28 mouse cellular contexts compared by ENCODE assay signal in genomic region chr3:110865989-110866388, GRCm38 (mm10).
DNase-seq lines count a peak whose midpoint lies in the region; ATAC-seq and TF ChIP-seq lines count a peak whose summit lies in the region.
"Had no signal": no experiment of that assay in that cellular context is flagged by ENCODE, and none has a peak within 500 bp of the region (broad histone marks: within the 10 kb centered on the region; RNA-seq: fewer than 3 reads in every experiment).

No protein-coding gene starts in this region.

- no peak overlapping the region for H3K4me3 ChIP-seq in embryonic facial prominence, embryonic 14.5 days (ENCODE audit: low read depth, low read length)
- no peak overlapping the region for H3K4me3 ChIP-seq in embryonic facial prominence, embryonic 10.5 days
- H3K4me3 ChIP-seq in intestine, postnatal 0 days (ENCODE audit: low read depth, low read length): no peak overlapping the region
- no peak overlapping the region for H3K4me3 ChIP-seq in intestine, embryonic 16.5 days (ENCODE audit: low read length)
- no peak overlapping the region for H3K4me3 ChIP-seq in midbrain, embryonic 14.5 days (replicated peaks; ENCODE audit: low read depth, low read length)
- H3K4me3 ChIP-seq in midbrain, embryonic 10.5 days: no peak overlapping the region
- H3K4me3 ChIP-seq: embryonic facial prominence, embryonic 13.5 days; forebrain, embryonic 15.5 days; hindbrain, embryonic 15.5 days; intestine, embryonic 15.5 days; limb, embryonic 12.5 days; midbrain, embryonic 12.5 days; neural tube, embryonic 12.5 days had no signal

- no peak overlapping the region for H3K9ac ChIP-seq in embryonic facial prominence, embryonic 14.5 days (ENCODE audit: low read depth, low read length)
- H3K9ac ChIP-seq in intestine, postnatal 0 days (ENCODE audit: low read depth, low read length): no peak overlapping the region
- H3K9ac ChIP-seq in intestine, embryonic 16.5 days (ENCODE audit: low read depth, low read length): no peak overlapping the region
- no peak overlapping the region for H3K9ac ChIP-seq in midbrain, embryonic 14.5 days (replicated peaks; ENCODE audit: low read length)
- H3K9ac ChIP-seq: embryonic facial prominence, embryonic 13.5 days; forebrain, embryonic 15.5 days; hindbrain, embryonic 15.5 days; intestine, embryonic 15.5 days; limb, embryonic 12.5 days; liver, postnatal 0 days; midbrain, embryonic 12.5 days; neural tube, embryonic 12.5 days had no signal

- no peaks in the 10 kb centered on the region for H3K27me3 ChIP-seq in embryonic facial prominence, embryonic 14.5 days (replicated peaks; ENCODE audit: control insufficient read depth, insufficient read depth, low read length)
- H3K27me3 ChIP-seq in embryonic facial prominence, embryonic 10.5 days (replicated peaks; ENCODE audit: low read depth, poor library complexity, severe bottlenecking): no peaks in the 10 kb centered on the region
- no peaks in the 10 kb centered on the region for H3K27me3 ChIP-seq in intestine, postnatal 0 days (replicated peaks; ENCODE audit: control insufficient read depth, insufficient read depth, low read length)
- H3K27me3 ChIP-seq in intestine, embryonic 16.5 days (replicated peaks; ENCODE audit: control insufficient read depth, insufficient read depth, low read length): no peaks in the 10 kb centered on the region
- H3K27me3 ChIP-seq in midbrain, embryonic 14.5 days (ENCODE audit: control insufficient read depth, insufficient read depth, low read length): no peaks in the 10 kb centered on the region
- no peaks in the 10 kb centered on the region for H3K27me3 ChIP-seq in midbrain, embryonic 10.5 days (ENCODE audit: low read depth, poor library complexity, severe bottlenecking)
- H3K27me3 ChIP-seq: CH12.LX; embryonic facial prominence, embryonic 13.5 days; forebrain, embryonic 15.5 days; hindbrain, embryonic 15.5 days; intestine, embryonic 15.5 days; limb, embryonic 12.5 days; midbrain, embryonic 12.5 days; neural tube, embryonic 12.5 days had no signal

- no peak for ATAC-seq in embryonic facial prominence, embryonic 14.5 days (ENCODE audit: low read depth)
- ATAC-seq in intestine, postnatal 0 days: no peak
- no peak for ATAC-seq in intestine, embryonic 16.5 days
- ATAC-seq in midbrain, embryonic 14.5 days (ENCODE audit: low FRiP score, low TSS enrichment): no peak
- ATAC-seq: forebrain, embryonic 15.5 days; intestine, embryonic 15.5 days; liver, postnatal 0 days; Patski had no signal

- H3K36me3 ChIP-seq in embryonic facial prominence, embryonic 14.5 days (ENCODE audit: control insufficient read depth, insufficient read depth, low read length): no peaks in the 10 kb centered on the region
- H3K36me3 ChIP-seq in embryonic facial prominence, embryonic 10.5 days (replicated peaks): no peaks in the 10 kb centered on the region
- H3K36me3 ChIP-seq in intestine, postnatal 0 days (ENCODE audit: control insufficient read depth, insufficient read depth): no peaks in the 10 kb centered on the region
- no peaks in the 10 kb centered on the region for H3K36me3 ChIP-seq in intestine, embryonic 16.5 days (ENCODE audit: control insufficient read depth, insufficient read depth, low read length)
- no peaks in the 10 kb centered on the region for H3K36me3 ChIP-seq in midbrain, embryonic 14.5 days (ENCODE audit: control insufficient read depth, insufficient read depth, low read length)
- no peaks in the 10 kb centered on the region for H3K36me3 ChIP-seq in midbrain, embryonic 10.5 days
- H3K36me3 ChIP-seq: embryonic facial prominence, embryonic 13.5 days; forebrain, embryonic 15.5 days; G1E; hindbrain, embryonic 15.5 days; intestine, embryonic 15.5 days; limb, embryonic 12.5 days; midbrain, embryonic 12.5 days; neural tube, embryonic 12.5 days had no signal

- H3K4me2 ChIP-seq in embryonic facial prominence, embryonic 14.5 days (ENCODE audit: low read depth, low read length): no peak overlapping the region
- no peak overlapping the region for H3K4me2 ChIP-seq in intestine, postnatal 0 days (replicated peaks; ENCODE audit: low read depth)
- no peak overlapping the region for H3K4me2 ChIP-seq in intestine, embryonic 16.5 days (ENCODE audit: low read depth, low read length)
- H3K4me2 ChIP-seq in midbrain, embryonic 14.5 days (ENCODE audit: low read length): no peak overlapping the region
- H3K4me2 ChIP-seq: embryonic facial prominence, embryonic 13.5 days; forebrain, embryonic 15.5 days; hindbrain, embryonic 15.5 days; intestine, embryonic 15.5 days; limb, embryonic 12.5 days; liver, embryonic 11.5 days; midbrain, embryonic 12.5 days; neural tube, embryonic 12.5 days had no signal

- peak; percentile 28 for TF ChIP-seq CTCF in intestine, postnatal 0 days (IDR thresholded peaks at IDR 0.05; ENCODE audit: low read depth)

- H3K9me3 ChIP-seq in embryonic facial prominence, embryonic 14.5 days (ENCODE audit: control insufficient read depth, low read length): no peaks in the 10 kb centered on the region
- no peaks in the 10 kb centered on the region for H3K9me3 ChIP-seq in embryonic facial prominence, embryonic 10.5 days
- no peaks in the 10 kb centered on the region for H3K9me3 ChIP-seq in intestine, postnatal 0 days (ENCODE audit: control insufficient read depth)
- H3K9me3 ChIP-seq in intestine, embryonic 16.5 days (ENCODE audit: control insufficient read depth, low read length): no peaks in the 10 kb centered on the region
- H3K9me3 ChIP-seq in midbrain, embryonic 14.5 days (ENCODE audit: control insufficient read depth, low read length): no peaks in the 10 kb centered on the region
- H3K9me3 ChIP-seq in midbrain, embryonic 10.5 days (replicated peaks): no peaks in the 10 kb centered on the region
- H3K9me3 ChIP-seq: embryonic facial prominence, embryonic 13.5 days; forebrain, embryonic 15.5 days; G1E; hindbrain, embryonic 15.5 days; intestine, embryonic 15.5 days; limb, embryonic 12.5 days; midbrain, embryonic 12.5 days; neural tube, embryonic 12.5 days had no signal

- 75% methylated on average over 1 of the region's 1 CpGs for WGBS in embryonic facial prominence, embryonic 14.5 days
- 67% methylated on average over 1 of the region's 1 CpGs for WGBS in embryonic facial prominence, embryonic 10.5 days
- 81% methylated on average over 1 of the region's 1 CpGs for WGBS in intestine, postnatal 0 days
- WGBS in intestine, embryonic 16.5 days: 63% methylated on average over 1 of the region's 1 CpGs
- 70% methylated on average over 1 of the region's 1 CpGs for WGBS in midbrain, embryonic 14.5 days
- 74% methylated on average over 1 of the region's 1 CpGs for WGBS in midbrain, embryonic 10.5 days

- DNase-seq in embryonic facial prominence, embryonic 14.5 days (ENCODE audit: low spot score): peak; percentile 3
- DNase-seq in embryonic facial prominence, embryonic 10.5 days (ENCODE audit: low spot score): no peak
- peak; percentile 11 for DNase-seq in midbrain, embryonic 14.5 days
- DNase-seq in midbrain, embryonic 10.5 days (ENCODE audit: low spot score): no peak
- no peak for DNase-seq in adipocyte (ENCODE audit: low spot score)
- DNase-seq: adrenal gland, adult 2 months; B cell, adult 2 months; cerebellum, adult 8-10 months; heart, postnatal 36 days; kidney, postnatal 10 days; liver, postnatal 0 days; lung, postnatal 14 days; right cerebral cortex, postnatal 14 days; spleen, adult 18-20 months; thymus, postnatal 14 days had no signal

- H3K27ac ChIP-seq in embryonic facial prominence, embryonic 14.5 days (replicated peaks; ENCODE audit: low read depth, low read length): no peak overlapping the region
- no peak overlapping the region for H3K27ac ChIP-seq in embryonic facial prominence, embryonic 10.5 days (replicated peaks)
- H3K27ac ChIP-seq in intestine, postnatal 0 days (ENCODE audit: low read depth, low read length): no peak overlapping the region
- no peak overlapping the region for H3K27ac ChIP-seq in intestine, embryonic 16.5 days (ENCODE audit: low read length)
- H3K27ac ChIP-seq in midbrain, embryonic 14.5 days (replicated peaks; ENCODE audit: low read depth, low read length): no peak overlapping the region
- H3K27ac ChIP-seq in midbrain, embryonic 10.5 days (replicated peaks): no peak overlapping the region
- H3K27ac ChIP-seq: embryonic facial prominence, embryonic 13.5 days; forebrain, embryonic 15.5 days; hindbrain, embryonic 15.5 days; intestine, embryonic 15.5 days; limb, embryonic 12.5 days; midbrain, embryonic 12.5 days; neural tube, embryonic 12.5 days had no signal

- no peaks in the 10 kb centered on the region for H3K4me1 ChIP-seq in embryonic facial prominence, embryonic 14.5 days (ENCODE audit: control insufficient read depth, insufficient read depth, low read length)
- H3K4me1 ChIP-seq in embryonic facial prominence, embryonic 10.5 days: no peaks in the 10 kb centered on the region
- no peaks in the 10 kb centered on the region for H3K4me1 ChIP-seq in intestine, postnatal 0 days (replicated peaks; ENCODE audit: control insufficient read depth, insufficient read depth, low read length)
- H3K4me1 ChIP-seq in intestine, embryonic 16.5 days (ENCODE audit: control insufficient read depth, insufficient read depth, low read length): no peaks in the 10 kb centered on the region
- H3K4me1 ChIP-seq in midbrain, embryonic 14.5 days (ENCODE audit: control insufficient read depth, insufficient read depth, low read length): no peaks in the 10 kb centered on the region
- H3K4me1 ChIP-seq in midbrain, embryonic 10.5 days: no peaks in the 10 kb centered on the region
- H3K4me1 ChIP-seq: embryonic facial prominence, embryonic 13.5 days; forebrain, embryonic 15.5 days; hindbrain, embryonic 15.5 days; intestine, embryonic 15.5 days; limb, embryonic 12.5 days; midbrain, embryonic 12.5 days; neural tube, embryonic 12.5 days had no signal

Comparison
In these comparisons a context has a peak if more than half of its experiments do, and no peak if none do; other contexts are left out.
1. DNase-seq: peak in embryonic facial prominence, embryonic 14.5 days (single experiment) and midbrain, embryonic 14.5 days (single experiment); none in embryonic facial prominence, embryonic 10.5 days (single experiment), midbrain, embryonic 10.5 days (single experiment) and adipocyte (single experiment).